Comparison of ENCODE assay signal across 8 mouse cellular contexts in the genomic region with DNA sequence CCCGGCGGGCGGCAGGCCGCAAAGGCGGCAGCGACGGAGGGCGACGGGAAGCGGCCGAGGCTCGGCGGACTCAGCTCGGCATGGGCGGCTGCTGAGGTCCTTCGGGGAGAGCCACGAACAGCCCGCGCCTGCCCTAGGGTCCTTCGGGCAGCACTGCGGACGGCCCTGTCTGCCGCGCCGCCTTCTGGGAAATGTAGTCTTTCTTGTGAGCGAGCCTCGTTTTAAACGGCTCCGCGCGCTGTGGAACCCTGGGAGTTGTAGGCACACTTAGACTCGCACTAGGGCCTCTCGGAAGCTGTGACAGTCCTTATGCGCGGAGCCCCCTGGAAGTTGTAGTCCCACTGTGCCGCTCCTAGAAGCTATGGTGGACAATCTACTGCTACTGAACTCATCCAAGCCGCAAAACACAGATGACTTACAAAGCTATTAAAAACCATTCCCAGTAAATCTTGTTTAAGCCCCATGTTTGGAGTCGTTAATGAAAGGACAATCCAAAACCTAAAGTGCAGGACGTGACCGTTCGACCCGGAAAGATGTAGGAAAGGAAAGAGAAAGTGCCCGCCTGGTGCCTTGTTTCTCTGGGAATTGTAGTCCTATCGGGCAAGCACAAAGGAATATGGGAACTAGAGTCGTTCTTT. TPM values are rescaled to one million over a fixed set of nuclear protein-coding genes. Genes with fewer than 3 reads are reported as not detected.
DNase-seq lines count a peak whose midpoint lies in the region; ATAC-seq lines count a peak whose summit lies in the region.

Gene Ncln, minus strand, starts transcription at position 129 of the 638 bp plus-strand sequence.

- H3K9me3 ChIP-seq in hindbrain, embryonic 11.5 days (ENCODE audit: control insufficient read depth, low read length) = no peaks in the 10 kb centered on the region

- no peaks in the 10 kb centered on the region for H3K27me3 ChIP-seq in hindbrain, embryonic 11.5 days (ENCODE audit: control insufficient read depth, insufficient read depth, low read length)

- H3K27ac ChIP-seq in hindbrain, embryonic 11.5 days (ENCODE audit: low read depth, low read length) = 0 out of 2 replicates have a peak within 1 kb of the TSS, but pooled peaks have one; percentile 25

- H3K4me2 ChIP-seq in hindbrain, embryonic 11.5 days (replicated peaks; ENCODE audit: low read depth, low read length) = peak within 1 kb of the TSS; percentile 96

- WGBS in hindbrain, embryonic 11.5 days = under 1% methylated on average over 44 of the region's 45 CpGs

- H3K4me3 ChIP-seq in hindbrain, embryonic 11.5 days (ENCODE audit: low read depth, low read length) = peak within 1 kb of the TSS; percentile 70

- peaks cover 7% of the 10 kb centered on the region for H3K4me1 ChIP-seq in hindbrain, embryonic 11.5 days (replicated peaks; ENCODE audit: control insufficient read depth, insufficient read depth, low read length)

- peak; percentile 97 for DNase-seq in Muller cell, postnatal 12 days (ENCODE audit: inconsistent ontology term)
- DNase-seq in cerebellum, adult 9-11 months = peak; percentile 98
- peak; percentile 99 for DNase-seq in frontal cortex, adult 2 months (ENCODE audit: extremely low spot score in 1 of 2, low spot score in 1 of 2)
- DNase-seq in hindbrain, embryonic 11.5 days (ENCODE audit: low spot score) = peak; percentile 99
- DNase-seq in layer of hippocampus, postnatal 10 days (ENCODE audit: low spot score in 2 of 2) = peak; percentile 97 to 98
- peak; percentile 99 for DNase-seq in lung, postnatal 10 days
- peak; percentile 97 for DNase-seq in ovary, postnatal 36 days (ENCODE audit: low spot score)
- peak; percentile 98 for DNase-seq in thymus, postnatal 25 days

- H3K9ac ChIP-seq in hindbrain, embryonic 11.5 days (ENCODE audit: low read depth, low read length) = peak within 1 kb of the TSS; percentile 83

- ATAC-seq in hindbrain, embryonic 11.5 days (ENCODE audit: low FRiP score) = peak; percentile 96

- H3K36me3 ChIP-seq in hindbrain, embryonic 11.5 days (ENCODE audit: control insufficient read depth, insufficient read depth, low read length) = peaks cover 6% of the 10 kb centered on the region

RNA-seq across cellular contexts. Expression of gene Ncln, which starts in this region (rescaled TPM):
- polyA plus RNA-seq in frontal cortex, adult 2 months (2012; rRNA removed) = 120 and 134 TPM in 2 replicates
- polyA plus RNA-seq in hindbrain, embryonic 11.5 days (2014; fragmentation: Nextera tagmentation; extraction: Ambion mirVana) = 43.5 and 46.9 TPM in 2 replicates
- 100 to 1,000 TPM in 1 of 2 experiments, 10 to 100 TPM in 1; 89.3 to 116 TPM for total RNA-seq in layer of hippocampus, postnatal 10 days (2021)

Comparison
In these comparisons a context has a peak if more than half of its experiments do, and no peak if none do; other contexts are left out.
1. Peak in every context shown above with its lines: DNase-seq, ATAC-seq, H3K4me3 ChIP-seq and H3K27ac ChIP-seq.